Mouse (Mus musculus) hindbrain, embryonic 11.5 days (tissue): Measurements from ENCODE around the gene Clcn2. TPM values are rescaled to one million over a fixed set of nuclear protein-coding genes. Genes with fewer than 3 reads are reported as not detected.

ENCODE experiments used
- ATAC-seq: fragments of 200-750 bp; cut with Nextera tagmentation; 2 replicates; pipeline ENCODE4 v1.8.0; 2017; ENCODE audit warnings: mild to moderate bottlenecking, moderate TSS enrichment, moderate library complexity; ENCODE audit not compliant: low FRiP score
- DNase-seq: peaks from one replicate; pipeline ENCODE4 v3.0.0-alpha.2; 2015; ENCODE audit warnings: low spot score
- H3K27ac ChIP-seq: fragments of 300-500 bp; sonication (generic); 2 replicates; pipeline ENCODE4 v1.5.1; 2014; ENCODE audit warnings: mild to moderate bottlenecking, low read depth, low read length
- H3K27me3 ChIP-seq: fragments of 300-500 bp; sonication (generic); 2 replicates; pipeline ENCODE4 v1.6.1; 2014; ENCODE audit warnings: mild to moderate bottlenecking, low read length, moderate library complexity, mixed read lengths; ENCODE audit not compliant: control insufficient read depth, insufficient read depth
- H3K36me3 ChIP-seq: fragments of 300-500 bp; sonication (generic); 2 replicates; pipeline ENCODE4 v1.6.1; 2014; ENCODE audit warnings: mild to moderate bottlenecking, low read length, moderate library complexity, mixed read lengths; ENCODE audit not compliant: control insufficient read depth, insufficient read depth
- H3K4me1 ChIP-seq: fragments of 300-500 bp; sonication (generic); replicated peaks from 2 replicates; pipeline ENCODE4 v1.6.1; 2014; ENCODE audit warnings: low read length, mixed read lengths; ENCODE audit not compliant: control insufficient read depth, insufficient read depth
- H3K4me2 ChIP-seq: fragments of 300-500 bp; sonication (generic); replicated peaks from 2 replicates; pipeline ENCODE4 v1.6.1; 2014; ENCODE audit warnings: mild to moderate bottlenecking, low read depth, low read length
- H3K4me3 ChIP-seq: fragments of 300-500 bp; sonication (generic); 2 replicates; pipeline ENCODE4 v1.5.1; 2014; ENCODE audit warnings: low read depth, low read length
- H3K9ac ChIP-seq: fragments of 300-500 bp; sonication (generic); 2 replicates; pipeline ENCODE4 v1.6.1; 2014; ENCODE audit warnings: low read depth, low read length
- H3K9me3 ChIP-seq: fragments of 300-500 bp; sonication (generic); 2 replicates; pipeline ENCODE4 v1.6.1; 2016; ENCODE audit warnings: low read length; ENCODE audit not compliant: control insufficient read depth
- WGBS: fragments of 180-500 bp; shearing (Covaris S2); extraction: QIAGEN DNeasy Blood & Tissue Kit; methylation state at CpG from one replicate; pipeline ENCODE4 v1.1.7; 2014; 5-methylcytosine and 5-hydroxymethylcytosine counted together
- polyA plus RNA-seq: library from polyadenylated mRNA; unstranded; fragments of >200 nt; fragmentation: Nextera tagmentation; extraction: Ambion mirVana; gene quantifications from 2 replicates; pipeline ENCODE4 v1.2.1, GENCODE M21; 2014

Clcn2 gene
- polyA plus RNA-seq, 1 experiment from 2014 or later, result 22.0 TPM

- Histone ChIP-seq H3K36me3 (peaks cover 9% of the 10 kb centered on the region), H3K4me3 (no peak overlapping the region), H3K27me3 (no peaks in the 10 kb centered on the region), H3K4me1 (peaks cover 9% of the 10 kb centered on the region), H3K9ac (no peak overlapping the region), H3K9me3 (no peaks in the 10 kb centered on the region), H3K4me2 (no peak overlapping the region), H3K27ac (no peak overlapping the region)
- 88% methylated on average over 1 of the region's 1 CpGs for WGBS
- ATAC-seq (no peak), DNase-seq (no peak)
Observed at GRCm38 (mm10) chr16:20691617-20692016, 25.9 kb downstream of the Clcn2 start.

DNA sequence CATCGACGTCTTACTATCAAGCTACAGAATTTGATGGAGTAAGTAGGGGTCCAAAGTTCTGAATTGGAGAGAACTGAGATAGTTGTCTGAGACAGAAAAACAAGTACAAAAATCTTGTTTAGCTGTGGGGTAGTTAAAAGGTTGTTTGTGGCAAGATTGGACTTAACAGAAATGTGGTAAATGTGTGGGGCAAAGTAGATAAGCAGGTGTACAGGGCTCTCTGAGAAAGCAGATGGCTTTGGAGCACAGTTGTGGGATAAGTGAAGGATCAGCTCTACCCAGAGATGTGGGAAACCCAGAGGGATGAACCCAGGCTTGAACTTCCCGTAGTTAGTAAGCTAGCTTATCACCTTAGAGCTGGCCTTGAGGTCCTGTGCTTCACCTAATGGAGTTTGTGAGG, 26.8 kb downstream of the Clcn2 start:
- no peak overlapping the region for H3K27ac ChIP-seq
- H3K36me3 ChIP-seq, result peaks cover 14% of the 10 kb centered on the region
- no peak overlapping the region for H3K9ac ChIP-seq
- no peak overlapping the region for H3K4me3 ChIP-seq
- peaks cover 4% of the 10 kb centered on the region; the same call in 1 of the 2 replicates for H3K4me1 ChIP-seq
- DNase-seq, result no peak
- H3K9me3 ChIP-seq, result no peaks in the 10 kb centered on the region
- no peak for ATAC-seq
- 91% methylated on average over 3 of the region's 3 CpGs for WGBS
- no peak overlapping the region for H3K4me2 ChIP-seq
- H3K27me3 ChIP-seq, result no peaks in the 10 kb centered on the region

GRCm38 (mm10) chr16:20677974-20678675, 39.4 kb downstream of the Clcn2 start:
- no peak overlapping the region for H3K9ac ChIP-seq
- ATAC-seq, result no peak

DNA sequence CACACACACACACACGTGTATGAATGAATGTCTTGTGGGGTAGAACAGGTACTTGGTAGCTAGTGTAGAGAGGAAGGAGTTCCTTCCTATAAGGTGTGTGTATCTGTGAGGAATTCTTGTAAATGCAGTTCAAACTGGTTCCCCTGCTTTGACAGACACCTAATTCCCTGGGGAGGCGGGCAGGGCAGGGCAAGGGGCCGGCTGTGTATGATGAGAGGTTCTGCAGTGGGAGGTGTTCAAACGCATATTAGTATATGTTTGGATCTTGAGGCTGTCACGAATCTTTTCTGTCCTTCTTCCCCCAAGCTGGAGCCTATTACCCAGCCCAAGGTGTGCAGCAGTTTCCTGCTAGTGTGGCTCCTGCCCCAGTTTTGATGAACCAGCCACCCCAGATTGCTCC, 40.2 kb downstream of the Clcn2 start:
- H3K9me3 ChIP-seq, result no peaks in the 10 kb centered on the region
- H3K4me1 ChIP-seq, result peaks cover 4% of the 10 kb centered on the region
- DNase-seq (no peak), ATAC-seq (no peak)
- H3K9ac ChIP-seq, result no peak overlapping the region
- H3K27ac ChIP-seq, result no peak overlapping the region
- H3K27me3 ChIP-seq, result no peaks in the 10 kb centered on the region
- peaks cover 37% of the 10 kb centered on the region for H3K36me3 ChIP-seq
- H3K4me2 ChIP-seq, result no peak overlapping the region
- WGBS, result 87% methylated on average over 5 of the region's 5 CpGs
- H3K4me3 ChIP-seq, result no peak overlapping the region

More at GRCm38 (mm10) chr16:20677974-20678675, 39.4 kb downstream of the Clcn2 start:
- 92% methylated on average over 10 of the region's 10 CpGs for WGBS
- Histone ChIP-seq H3K36me3 (peaks cover 44% of the 10 kb centered on the region), H3K4me1 (peaks cover 4% of the 10 kb centered on the region), H3K4me2 (no peak overlapping the region), H3K4me3 (no peak overlapping the region), H3K27me3 (no peaks in the 10 kb centered on the region), H3K27ac (no peak overlapping the region), H3K9me3 (no peaks in the 10 kb centered on the region)
- DNase-seq, result no peak

GRCm38 (mm10) chr16:20676702-20677101, 40.8 kb downstream of the Clcn2 start:
- Histone ChIP-seq H3K4me2 (no peak overlapping the region), H3K9ac (no peak overlapping the region), H3K4me1 (peaks cover 4% of the 10 kb centered on the region), H3K9me3 (no peaks in the 10 kb centered on the region), H3K27ac (no peak overlapping the region), H3K27me3 (no peaks in the 10 kb centered on the region), H3K4me3 (no peak overlapping the region), H3K36me3 (peaks cover 34% of the 10 kb centered on the region)
- WGBS, result 85% methylated on average over 4 of the region's 4 CpGs
- ATAC-seq, result no peak
- no peak for DNase-seq

DNA sequence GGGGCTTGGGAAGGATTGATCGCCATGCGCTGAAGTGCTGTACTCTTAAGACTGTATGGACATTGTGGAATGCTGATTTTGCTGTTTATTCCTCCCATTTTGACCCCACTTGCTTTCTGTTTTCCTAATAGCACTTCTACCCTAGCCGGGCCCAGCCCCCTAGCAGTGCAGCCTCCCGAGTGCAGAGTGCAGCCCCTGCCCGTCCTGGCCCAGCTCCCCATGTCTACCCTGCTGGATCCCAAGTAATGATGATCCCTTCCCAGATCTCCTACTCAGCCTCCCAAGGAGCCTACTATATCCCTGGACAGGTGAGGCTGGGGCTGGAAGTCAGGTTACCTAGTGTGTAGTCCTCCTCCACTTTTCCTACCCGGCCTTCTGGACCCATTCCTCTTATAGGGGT, 42.3 kb downstream of the Clcn2 start:
- Histone ChIP-seq H3K4me2 (no peak overlapping the region), H3K4me3 (no peak overlapping the region), H3K9ac (no peak overlapping the region), H3K4me1 (peaks cover 4% of the 10 kb centered on the region), H3K9me3 (no peaks in the 10 kb centered on the region), H3K36me3 (peaks cover 28% of the 10 kb centered on the region; the same call in 1 of the 2 replicates), H3K27ac (no peak overlapping the region), H3K27me3 (no peaks in the 10 kb centered on the region)
- no peak for DNase-seq
- no peak for ATAC-seq
- WGBS, result 93% methylated on average over 6 of the region's 6 CpGs

DNA sequence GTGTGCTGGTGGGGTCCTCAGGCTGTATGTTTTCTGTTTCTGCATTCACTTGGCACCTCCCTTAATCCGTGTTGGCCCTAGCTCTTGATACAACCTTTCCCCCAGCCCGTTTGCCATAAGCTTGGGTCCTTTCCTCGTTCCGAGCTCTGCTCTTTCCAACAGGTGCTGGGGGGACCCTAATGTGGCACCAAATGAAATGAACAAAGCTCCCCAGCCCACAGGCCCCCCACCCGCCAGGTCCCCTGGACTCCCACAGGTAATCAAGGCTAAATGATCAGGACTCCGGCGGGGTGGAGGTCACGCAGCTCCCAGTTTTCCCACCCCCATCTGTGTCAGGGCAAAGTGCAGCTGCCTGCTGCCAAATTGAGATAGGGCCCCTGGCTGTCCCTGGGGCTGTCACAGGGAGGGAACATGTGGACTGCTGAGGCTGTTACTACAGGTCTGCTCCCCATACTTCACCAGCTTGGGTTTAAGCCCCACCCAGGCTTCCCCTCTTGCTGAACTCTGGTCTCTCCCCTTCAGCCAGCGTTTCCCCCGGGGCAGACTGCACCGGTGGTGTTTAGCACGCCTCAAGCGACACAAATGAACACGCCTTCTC, 43.7 kb downstream of the Clcn2 start:
- peak overlapping the region; percentile 83; the same call in 1 of the 2 replicates for H3K27ac ChIP-seq
- no peak for ATAC-seq
- WGBS, result 13% methylated on average over 14 of the region's 14 CpGs

DNA sequence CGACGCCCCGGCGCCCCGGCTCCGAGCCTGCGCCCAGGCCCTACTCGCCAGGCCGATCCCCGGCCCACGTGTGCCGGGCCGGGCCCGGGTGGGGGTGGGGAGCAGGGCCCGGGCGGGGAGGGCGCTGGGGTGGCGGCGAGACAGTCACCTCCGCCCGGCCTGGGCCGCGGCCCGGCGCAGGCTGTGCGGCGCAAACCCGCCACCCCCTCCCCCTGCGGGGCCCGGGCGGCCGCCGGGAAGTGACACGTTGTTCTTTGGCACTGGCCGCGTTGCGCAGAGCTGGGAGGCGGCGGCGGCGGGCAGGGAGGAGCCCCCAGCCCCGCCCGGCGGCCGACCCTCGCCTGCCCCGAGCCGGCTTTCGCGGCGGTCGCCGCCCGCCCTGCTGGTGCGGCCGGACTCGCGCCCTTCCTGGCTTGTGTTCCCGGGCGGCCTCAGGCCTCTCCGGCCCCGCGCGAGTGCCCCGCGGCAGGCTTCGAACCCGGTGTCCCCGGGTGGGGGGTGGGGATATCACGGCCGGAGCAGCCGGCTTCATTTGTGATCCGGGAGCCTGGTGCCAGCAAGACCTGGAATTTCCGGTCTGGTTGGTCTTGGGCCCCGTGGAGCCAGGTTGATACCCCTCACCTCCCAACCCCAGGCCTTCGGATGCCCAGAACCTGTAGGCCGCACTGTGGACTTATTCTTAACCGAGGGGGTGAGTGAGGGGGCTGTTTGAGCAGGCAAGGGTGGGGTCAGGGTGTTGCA, 44.4 kb downstream of the Clcn2 start:
- peak overlapping the region; percentile 95 for H3K9ac ChIP-seq
- H3K27ac ChIP-seq, result peak overlapping the region; percentile 83
- no peaks in the 10 kb centered on the region for H3K9me3 ChIP-seq
- peak; percentile 49 for DNase-seq
- peak overlapping the region; percentile 98 for H3K4me3 ChIP-seq
- H3K4me2 ChIP-seq, result peak overlapping the region; percentile 92
- peak; percentile 88 for ATAC-seq
- WGBS, result 0% methylated on average over 38 of the region's 78 CpGs
- peaks cover 4% of the 10 kb centered on the region for H3K4me1 ChIP-seq
- peaks cover 13% of the 10 kb centered on the region; the same call in 1 of the 2 replicates for H3K36me3 ChIP-seq
- no peaks in the 10 kb centered on the region for H3K27me3 ChIP-seq

More for the DNA sequence above, 43.7 kb downstream of the Clcn2 start:
- Histone ChIP-seq H3K4me2 (peak overlapping the region; percentile 92), H3K9me3 (no peaks in the 10 kb centered on the region), H3K36me3 (peaks cover 19% of the 10 kb centered on the region; the same call in 1 of the 2 replicates), H3K27me3 (no peaks in the 10 kb centered on the region), H3K4me1 (peaks cover 4% of the 10 kb centered on the region), H3K4me3 (peak overlapping the region; percentile 98), H3K9ac (peak overlapping the region; percentile 95)
- DNase-seq, result peak; percentile 22
